Mouse (Mus musculus) E14TG2a.4 (cell line): ENCODE measurements around the gene Mat1a.

Source experiments
- H3K27me3 ChIP-seq: 2 replicates; pipeline ENCODE4 v1.6.1; 2014; ENCODE audit warnings: low read length, control low read depth; ENCODE audit not compliant: insufficient read depth
- H3K36me3 ChIP-seq: 2 replicates; pipeline ENCODE4 v1.6.1; 2014; ENCODE audit warnings: low read length, control low read depth; ENCODE audit not compliant: insufficient read depth
- H3K4me1 ChIP-seq: replicated peaks from 2 replicates; pipeline ENCODE4 v1.6.1; 2014; ENCODE audit warnings: low read depth, low read length, control low read depth
- H3K4me3 ChIP-seq: replicated peaks from 2 replicates; pipeline ENCODE4 v1.5.1; 2014; ENCODE audit warnings: mild to moderate bottlenecking, low read length
- H3K9me3 ChIP-seq: 2 replicates; pipeline ENCODE4 v1.6.1; 2014; ENCODE audit warnings: low read length, control low read depth
- CTCF ChIP-seq: conservative IDR thresholded peaks from 2 replicates; pipeline ENCODE4 v1.5.1; 2014; ENCODE audit warnings: low read length
- NANOG ChIP-seq: IDR thresholded peaks from 2 replicates; pipeline ENCODE4 v1.6.1; 2014; ENCODE audit warnings: borderline replicate concordance, low read length, mixed read lengths
- POU5F1 ChIP-seq: IDR thresholded peaks from 2 replicates; pipeline ENCODE4 v1.6.1; 2014; ENCODE audit warnings: low read length, borderline replicate concordance

Gene Mat1a

GRCm38 (mm10) chr14:41116271-41116670, 11.4 kb downstream of the Mat1a start:
- Histone ChIP-seq H3K4me3 (no peak overlapping the region), H3K4me1 (no peaks in the 10 kb centered on the region), H3K9me3 (no peaks in the 10 kb centered on the region), H3K27me3 (no peaks in the 10 kb centered on the region), H3K36me3 (no peaks in the 10 kb centered on the region)
- TF ChIP-seq POU5F1 (no peak), NANOG (no peak)

GRCm38 (mm10) chr14:41124683-41125082, 19.8 kb downstream of the Mat1a start:
- Histone ChIP-seq H3K9me3 (no peaks in the 10 kb centered on the region), H3K4me3 (no peak overlapping the region), H3K36me3 (no peaks in the 10 kb centered on the region), H3K4me1 (no peaks in the 10 kb centered on the region), H3K27me3 (no peaks in the 10 kb centered on the region)
- TF ChIP-seq POU5F1 (no peak), NANOG (no peak), CTCF (no peak)

GRCm38 (mm10) chr14:41127997-41128396, 23.2 kb downstream of the Mat1a start:
- H3K4me3 ChIP-seq, result no peak overlapping the region
- no peaks in the 10 kb centered on the region for H3K9me3 ChIP-seq
- no peaks in the 10 kb centered on the region for H3K27me3 ChIP-seq
- TF ChIP-seq CTCF (peak; percentile 55), POU5F1 (no peak), NANOG (no peak)
- H3K4me1 ChIP-seq, result no peaks in the 10 kb centered on the region
- H3K36me3 ChIP-seq, result no peaks in the 10 kb centered on the region

DNA sequence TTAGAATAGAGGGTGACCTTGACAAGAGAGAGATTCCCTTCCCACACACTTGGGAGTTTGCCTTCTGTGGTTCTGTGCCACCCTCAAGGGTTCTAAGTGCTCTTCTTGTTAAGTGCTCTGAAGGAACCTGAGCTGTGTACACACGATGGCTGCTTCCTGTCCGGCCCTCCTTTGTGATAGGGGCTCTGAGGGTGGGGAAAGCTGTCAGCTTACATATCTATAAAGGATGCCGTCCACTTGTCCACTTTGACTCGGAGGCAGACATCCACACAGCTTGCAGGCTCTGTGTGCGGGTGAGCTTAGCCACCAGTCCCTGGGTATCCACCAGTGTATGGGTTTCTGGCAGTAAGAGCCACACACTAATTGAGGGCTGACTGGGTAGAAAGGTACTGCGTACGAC, 26.7 kb downstream of the Mat1a start, which contains the start of gene Sftpa1:
Sftpa1 (plus strand) TSS at position 243 of the 400 bp plus-strand sequence.
- TF ChIP-seq POU5F1, result no peak
- no peak for TF ChIP-seq CTCF
- no peaks in the 10 kb centered on the region for H3K27me3 ChIP-seq
- H3K4me1 ChIP-seq, result no peaks in the 10 kb centered on the region
- H3K9me3 ChIP-seq, result no peaks in the 10 kb centered on the region
- no peak within 1 kb of the TSS for H3K4me3 ChIP-seq
- no peaks in the 10 kb centered on the region for H3K36me3 ChIP-seq

DNA sequence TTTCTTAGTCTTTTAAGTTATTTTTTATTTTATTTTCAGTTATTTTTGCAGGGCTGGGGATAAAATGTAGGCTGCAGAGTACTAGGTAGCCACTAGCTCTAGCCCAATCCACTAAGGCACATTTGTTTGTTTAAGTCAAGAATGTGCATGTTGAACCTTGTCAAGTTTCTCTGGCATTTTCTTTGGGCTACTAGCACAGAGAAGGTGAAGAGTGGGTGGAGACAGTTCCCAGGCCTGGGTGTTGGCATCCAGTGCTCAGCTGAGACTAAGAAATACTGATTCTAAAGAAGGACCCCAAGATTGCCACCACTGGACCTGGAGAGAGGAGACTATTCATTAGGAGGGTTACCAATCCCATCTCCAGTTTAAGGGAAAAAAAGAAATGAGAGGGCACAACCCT, 32.2 kb downstream of the Mat1a start:
- H3K36me3 ChIP-seq, result no peaks in the 10 kb centered on the region
- TF ChIP-seq POU5F1 (no peak), NANOG (no peak), CTCF (no peak)
- H3K4me1 ChIP-seq, result no peaks in the 10 kb centered on the region
- no peaks in the 10 kb centered on the region for H3K27me3 ChIP-seq
- H3K4me3 ChIP-seq, result no peak overlapping the region
- no peaks in the 10 kb centered on the region for H3K9me3 ChIP-seq

DNA sequence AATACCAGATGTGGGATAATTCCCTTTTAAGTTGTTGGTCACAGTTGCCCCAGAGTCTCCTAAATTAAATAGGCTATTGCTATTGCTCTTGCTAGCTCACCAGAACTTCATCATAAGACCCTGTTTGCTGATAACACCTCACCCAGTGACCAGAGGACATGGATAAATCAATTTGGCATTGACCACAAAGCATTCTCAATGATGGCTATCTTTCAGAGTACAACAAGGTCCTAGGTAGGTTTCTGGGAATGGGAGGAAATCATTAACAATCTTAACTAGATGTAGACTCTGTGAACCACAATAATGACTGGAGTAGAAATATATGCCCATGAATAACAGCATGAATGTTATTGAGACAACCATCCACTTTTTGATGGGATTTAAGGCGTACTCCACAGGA, 35.9 kb downstream of the Mat1a start:
- no peaks in the 10 kb centered on the region for H3K27me3 ChIP-seq
- no peaks in the 10 kb centered on the region for H3K9me3 ChIP-seq
- no peaks in the 10 kb centered on the region for H3K4me1 ChIP-seq
- TF ChIP-seq POU5F1 (no peak), CTCF (no peak), NANOG (no peak)
- H3K4me3 ChIP-seq, result no peak overlapping the region
- H3K36me3 ChIP-seq, result no peaks in the 10 kb centered on the region

DNA sequence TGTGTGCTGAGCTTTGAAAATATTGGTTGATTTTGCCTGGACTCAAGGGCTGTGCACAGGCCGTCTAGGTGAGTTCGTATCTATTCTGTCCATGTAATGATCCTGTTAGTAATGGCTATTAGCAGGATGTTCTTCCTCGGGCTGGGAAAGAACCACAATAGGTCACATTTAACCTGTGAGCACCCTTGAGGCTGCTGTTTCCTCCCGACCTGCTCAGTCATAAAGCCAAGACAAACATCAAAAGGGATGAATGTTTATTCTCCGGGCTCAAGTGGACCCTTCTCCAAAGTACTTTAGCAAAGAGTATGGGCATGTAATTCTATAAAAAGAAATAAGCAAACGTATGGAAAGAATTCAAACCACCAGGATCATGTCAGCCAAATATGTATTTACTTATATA, 41.2 kb downstream of the Mat1a start:
- Histone ChIP-seq H3K27me3 (no peaks in the 10 kb centered on the region), H3K4me3 (no peak overlapping the region), H3K36me3 (no peaks in the 10 kb centered on the region), H3K9me3 (no peaks in the 10 kb centered on the region), H3K4me1 (no peaks in the 10 kb centered on the region)
- TF ChIP-seq POU5F1, result no peak
- TF ChIP-seq CTCF, result no peak
- TF ChIP-seq NANOG, result no peak

DNA sequence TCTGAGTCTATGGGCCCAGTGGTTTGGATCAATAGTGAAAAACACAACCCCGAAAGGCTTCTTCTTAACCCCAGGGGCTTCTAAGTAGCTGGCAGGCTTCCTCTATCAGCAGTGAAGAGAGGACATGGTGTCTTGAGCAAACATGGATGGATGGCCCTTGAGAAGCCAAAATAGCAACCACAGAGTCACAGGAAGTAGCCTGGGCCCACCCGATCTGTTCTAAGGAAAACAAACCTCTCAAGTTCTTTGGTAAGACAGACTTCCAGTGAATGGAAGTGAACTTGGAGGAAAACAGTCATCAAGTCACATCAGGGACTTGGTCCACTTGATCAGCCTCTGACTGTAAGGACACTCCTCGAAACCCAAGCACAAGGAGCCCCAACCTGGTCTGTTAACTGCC, 42.1 kb downstream of the Mat1a start:
- Histone ChIP-seq H3K36me3 (no peaks in the 10 kb centered on the region), H3K9me3 (no peaks in the 10 kb centered on the region), H3K27me3 (no peaks in the 10 kb centered on the region), H3K4me1 (no peaks in the 10 kb centered on the region), H3K4me3 (no peak overlapping the region)
- TF ChIP-seq POU5F1 (no peak), CTCF (no peak), NANOG (no peak)

DNA sequence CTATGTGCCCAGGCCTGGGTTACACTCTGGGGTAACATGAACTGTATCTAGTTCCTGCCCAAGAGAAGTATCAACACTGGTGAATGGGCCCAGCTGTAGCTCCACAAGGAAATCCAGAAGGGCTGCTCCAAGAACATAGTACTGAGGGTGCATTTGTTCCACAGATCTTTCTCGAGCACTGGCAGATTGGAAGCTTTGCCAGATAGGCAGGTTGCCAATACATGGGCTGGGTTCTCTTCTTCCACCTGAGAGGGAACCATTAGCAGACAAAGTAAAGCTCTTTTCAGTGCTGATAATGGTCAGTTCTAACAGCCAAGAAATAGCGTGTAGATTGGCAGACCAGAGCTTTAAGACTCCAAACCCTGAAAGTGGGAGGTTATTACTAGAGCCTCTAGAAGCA, 42.5 kb downstream of the Mat1a start:
- TF ChIP-seq POU5F1, result no peak
- TF ChIP-seq NANOG, result no peak
- no peak for TF ChIP-seq CTCF
- Histone ChIP-seq H3K4me3 (no peak overlapping the region), H3K36me3 (no peaks in the 10 kb centered on the region), H3K9me3 (no peaks in the 10 kb centered on the region), H3K4me1 (no peaks in the 10 kb centered on the region), H3K27me3 (no peaks in the 10 kb centered on the region)
